Mouse (Mus musculus): Measurements from ENCODE around the gene Aldh3b1. TPM values are rescaled to one million over a fixed set of nuclear protein-coding genes. Genes with fewer than 3 reads are reported as not detected.

Aldh3b1 gene
- polyA plus RNA-seq, 1 experiment: 0.66 TPM

- Histone ChIP-seq H3K27ac (ENCODE audit: insufficient read depth, low read length) (no peak overlapping the region), H3K9me3 (replicated peaks; ENCODE audit: control insufficient read depth, insufficient read depth, low read length, poor library complexity, severe bottlenecking) (no peaks in the 10 kb centered on the region), H3K27me3 (ENCODE audit: control insufficient read depth, insufficient read depth, low read length, poor library complexity, severe bottlenecking) (no peaks in the 10 kb centered on the region), H3K4me1 (ENCODE audit: control insufficient read depth, insufficient read depth, low read length) (no peaks in the 10 kb centered on the region), H3K9ac (ENCODE audit: low read depth, poor library complexity, severe bottlenecking) (no peak overlapping the region), H3K36me3 (ENCODE audit: control insufficient read depth, insufficient read depth, low read length, poor library complexity, severe bottlenecking) (peaks cover 20% of the 10 kb centered on the region), H3K4me3 (ENCODE audit: low read depth, low read length) (no peak overlapping the region)
- TF ChIP-seq POLR2A (IDR thresholded peaks at IDR 0.05; ENCODE audit: insufficient read depth, low read length) (no peak), EP300 (IDR thresholded peaks at IDR 0.05; ENCODE audit: insufficient read depth, low read depth, low read length) (no peak), CTCF (IDR thresholded peaks at IDR 0.05; ENCODE audit: low read depth, low read length) (no peak)
Measured at GRCm38 (mm10) chr19:3871468-3871867, 58.1 kb downstream of the Aldh3b1 start.

GRCm38 (mm10) chr19:3868290-3868689, 61.3 kb downstream of the Aldh3b1 start:
- no peak for TF ChIP-seq CTCF (IDR thresholded peaks at IDR 0.05; ENCODE audit: low read depth, low read length)
- no peak for TF ChIP-seq POLR2A (IDR thresholded peaks at IDR 0.05; ENCODE audit: insufficient read depth, low read length)
- TF ChIP-seq EP300 (IDR thresholded peaks at IDR 0.05; ENCODE audit: insufficient read depth, low read depth, low read length): no peak
- no peak overlapping the region for H3K27ac ChIP-seq (ENCODE audit: insufficient read depth, low read length)

DNA sequence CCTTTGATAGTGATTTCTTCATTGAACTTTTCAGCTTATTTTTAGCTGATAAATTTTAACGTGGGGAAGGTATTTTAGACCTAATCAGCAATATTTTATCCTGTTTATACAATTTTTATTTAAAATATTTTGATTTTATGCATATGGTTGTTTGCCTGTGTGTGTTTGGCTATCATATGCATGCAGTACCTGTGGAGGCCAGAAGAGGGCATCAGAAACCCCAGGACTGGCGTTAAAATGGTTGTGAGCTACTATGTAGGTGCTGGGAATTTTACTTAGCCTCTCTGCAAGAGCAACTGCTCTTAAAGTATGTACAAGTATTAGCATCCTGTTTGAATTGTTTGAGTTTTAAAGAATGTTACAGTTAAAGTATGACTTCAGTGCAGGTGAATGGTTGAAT, 64.6 kb downstream of the Aldh3b1 start:
- H3K36me3 ChIP-seq (ENCODE audit: control insufficient read depth, insufficient read depth, low read length, poor library complexity, severe bottlenecking): peaks cover 31% of the 10 kb centered on the region
- no peak overlapping the region for H3K27ac ChIP-seq (ENCODE audit: insufficient read depth, low read length)
- no peaks in the 10 kb centered on the region for H3K9me3 ChIP-seq (replicated peaks; ENCODE audit: control insufficient read depth, insufficient read depth, low read length, poor library complexity, severe bottlenecking)

More at GRCm38 (mm10) chr19:3868290-3868689, 61.3 kb downstream of the Aldh3b1 start:
- no peaks in the 10 kb centered on the region for H3K9me3 ChIP-seq (replicated peaks; ENCODE audit: control insufficient read depth, insufficient read depth, low read length, poor library complexity, severe bottlenecking)
- H3K9ac ChIP-seq (ENCODE audit: low read depth, poor library complexity, severe bottlenecking): no peak overlapping the region
- no peaks in the 10 kb centered on the region for H3K4me1 ChIP-seq (ENCODE audit: control insufficient read depth, insufficient read depth, low read length)
- H3K4me3 ChIP-seq (ENCODE audit: low read depth, low read length): no peak overlapping the region
- H3K36me3 ChIP-seq (ENCODE audit: control insufficient read depth, insufficient read depth, low read length, poor library complexity, severe bottlenecking): peaks cover 28% of the 10 kb centered on the region
- H3K27me3 ChIP-seq (ENCODE audit: control insufficient read depth, insufficient read depth, low read length, poor library complexity, severe bottlenecking): no peaks in the 10 kb centered on the region

More for the DNA sequence above, 64.6 kb downstream of the Aldh3b1 start:
- TF ChIP-seq CTCF (IDR thresholded peaks at IDR 0.05; ENCODE audit: low read depth, low read length) (no peak), EP300 (IDR thresholded peaks at IDR 0.05; ENCODE audit: insufficient read depth, low read depth, low read length) (no peak), POLR2A (IDR thresholded peaks at IDR 0.05; ENCODE audit: insufficient read depth, low read length) (no peak)
- Histone ChIP-seq H3K4me3 (ENCODE audit: low read depth, low read length) (no peak overlapping the region), H3K27me3 (ENCODE audit: control insufficient read depth, insufficient read depth, low read length, poor library complexity, severe bottlenecking) (no peaks in the 10 kb centered on the region), H3K4me1 (ENCODE audit: control insufficient read depth, insufficient read depth, low read length) (no peaks in the 10 kb centered on the region), H3K9ac (ENCODE audit: low read depth, poor library complexity, severe bottlenecking) (no peak overlapping the region)

Other genes with a start within 250 kb of the Aldh3b1 start
- 38.6 and 40.2 TPM in 2 replicates for gene Lrp5, start 243.2 kb downstream of the Aldh3b1 start, polyA plus RNA-seq (2011; ENCODE audit: insufficient read depth, insufficient read length, low read depth, missing spikeins)
- gene 1810055G02Rik, start 221.5 kb downstream of the Aldh3b1 start, polyA plus RNA-seq (2011; ENCODE audit: insufficient read depth, insufficient read length, low read depth, missing spikeins): 30.7 and 31.8 TPM in 2 replicates
- 34.6 and 39.4 TPM in 2 replicates for gene Kmt5b, start 162.4 kb downstream of the Aldh3b1 start, polyA plus RNA-seq (2011; ENCODE audit: insufficient read depth, insufficient read length, low read depth, missing spikeins)
- gene Chka, start 78.0 kb downstream of the Aldh3b1 start, polyA plus RNA-seq (2011; ENCODE audit: insufficient read depth, insufficient read length, low read depth, missing spikeins): 142 and 148 TPM in 2 replicates
- 25.2 and 30.0 TPM in 2 replicates for gene Tcirg1, start 22.7 kb downstream of the Aldh3b1 start, polyA plus RNA-seq (2011; ENCODE audit: insufficient read depth, insufficient read length, low read depth, missing spikeins)
- 91.7 and 112 TPM in 2 replicates for gene Ndufs8, start 17.0 kb downstream of the Aldh3b1 start, polyA plus RNA-seq (2011; ENCODE audit: insufficient read depth, insufficient read length, low read depth, missing spikeins)
- 12.1 and 13.5 TPM in 2 replicates for gene Unc93b1, start 5.4 kb upstream of the Aldh3b1 start, polyA plus RNA-seq (2011; ENCODE audit: insufficient read depth, insufficient read length, low read depth, missing spikeins)
- not detected in 2 replicates for gene Aldh3b3, start 28.8 kb upstream of the Aldh3b1 start, polyA plus RNA-seq (2011; ENCODE audit: insufficient read depth, insufficient read length, low read depth, missing spikeins)
- gene Aldh3b2, start 42.5 kb upstream of the Aldh3b1 start, polyA plus RNA-seq (2011; ENCODE audit: insufficient read depth, insufficient read length, low read depth, missing spikeins): 1.3 and 1.4 TPM in 2 replicates
- 4.8 and 7.8 TPM in 2 replicates for gene Acy3, start 56.8 kb upstream of the Aldh3b1 start, polyA plus RNA-seq (2011; ENCODE audit: insufficient read depth, insufficient read length, low read depth, missing spikeins)
- gene Tbx10, start 62.9 kb upstream of the Aldh3b1 start, polyA plus RNA-seq (2011; ENCODE audit: insufficient read depth, insufficient read length, low read depth, missing spikeins): not detected in 2 replicates
- gene Nudt8, start 70.8 kb upstream of the Aldh3b1 start, polyA plus RNA-seq (2011; ENCODE audit: insufficient read depth, insufficient read length, low read depth, missing spikeins): 17.3 and 20.8 TPM in 2 replicates
- 2.4 and 3.0 TPM in 2 replicates for gene Gm49405, start 70.8 kb upstream of the Aldh3b1 start, polyA plus RNA-seq (2011; ENCODE audit: insufficient read depth, insufficient read length, low read depth, missing spikeins)
- gene Doc2g, start 73.5 kb upstream of the Aldh3b1 start, polyA plus RNA-seq (2011; ENCODE audit: insufficient read depth, insufficient read length, low read depth, missing spikeins): 2.9 and 3.6 TPM in 2 replicates
- 77.9 and 89.6 TPM in 2 replicates for gene Ndufv1, start 83.0 kb upstream of the Aldh3b1 start, polyA plus RNA-seq (2011; ENCODE audit: insufficient read depth, insufficient read length, low read depth, missing spikeins)
- 119 and 155 TPM in 2 replicates for gene Gstp1, start 108.2 kb upstream of the Aldh3b1 start, polyA plus RNA-seq (2011; ENCODE audit: insufficient read depth, insufficient read length, low read depth, missing spikeins)
- 29.3 and 32.1 TPM in 2 replicates for gene Gstp2, start 116.2 kb upstream of the Aldh3b1 start, polyA plus RNA-seq (2011; ENCODE audit: insufficient read depth, insufficient read length, low read depth, missing spikeins)
- 0.91 and 2.3 TPM in 2 replicates for gene Gstp3, start 129.8 kb upstream of the Aldh3b1 start, polyA plus RNA-seq (2011; ENCODE audit: insufficient read depth, insufficient read length, low read depth, missing spikeins)
- gene Cabp2, start 151.8 kb upstream of the Aldh3b1 start, polyA plus RNA-seq (2011; ENCODE audit: insufficient read depth, insufficient read length, low read depth, missing spikeins): not detected in 2 replicates
- 26.9 and 32.5 TPM in 2 replicates for gene Cdk2ap2, start 167.4 kb upstream of the Aldh3b1 start, polyA plus RNA-seq (2011; ENCODE audit: insufficient read depth, insufficient read length, low read depth, missing spikeins)
- gene Pitpnm1, start 170.2 kb upstream of the Aldh3b1 start, polyA plus RNA-seq (2011; ENCODE audit: insufficient read depth, insufficient read length, low read depth, missing spikeins): 9.8 and 11.2 TPM in 2 replicates
- gene Aip, start 196.1 kb upstream of the Aldh3b1 start, polyA plus RNA-seq (2011; ENCODE audit: insufficient read depth, insufficient read length, low read depth, missing spikeins): 43.8 and 51.3 TPM in 2 replicates
- gene Gpr152, start 210.0 kb upstream of the Aldh3b1 start, polyA plus RNA-seq (2011; ENCODE audit: insufficient read depth, insufficient read length, low read depth, missing spikeins): not detected in 2 replicates
- not detected in 2 replicates for gene Cabp4, start 214.2 kb upstream of the Aldh3b1 start, polyA plus RNA-seq (2011; ENCODE audit: insufficient read depth, insufficient read length, low read depth, missing spikeins)
- 82.4 and 88.1 TPM in 2 replicates for gene Coro1b, start 218.8 kb upstream of the Aldh3b1 start, polyA plus RNA-seq (2011; ENCODE audit: insufficient read depth, insufficient read length, low read depth, missing spikeins)
- gene Ptprcap, start 223.8 kb upstream of the Aldh3b1 start, polyA plus RNA-seq (2011; ENCODE audit: insufficient read depth, insufficient read length, low read depth, missing spikeins): not detected in 2 replicates
- gene Rps6kb2, start 233.5 kb upstream of the Aldh3b1 start, polyA plus RNA-seq (2011; ENCODE audit: insufficient read depth, insufficient read length, low read depth, missing spikeins): 17.1 and 27.3 TPM in 2 replicates
- gene Carns1, start 245.7 kb upstream of the Aldh3b1 start, polyA plus RNA-seq (2011; ENCODE audit: insufficient read depth, insufficient read length, low read depth, missing spikeins): 1.7 and 2.1 TPM in 2 replicates

All from ES-Bruce4 (cell line).